Mouse (Mus musculus): Measurements from ENCODE around the gene Ten1.

Gene Ten1

DNA sequence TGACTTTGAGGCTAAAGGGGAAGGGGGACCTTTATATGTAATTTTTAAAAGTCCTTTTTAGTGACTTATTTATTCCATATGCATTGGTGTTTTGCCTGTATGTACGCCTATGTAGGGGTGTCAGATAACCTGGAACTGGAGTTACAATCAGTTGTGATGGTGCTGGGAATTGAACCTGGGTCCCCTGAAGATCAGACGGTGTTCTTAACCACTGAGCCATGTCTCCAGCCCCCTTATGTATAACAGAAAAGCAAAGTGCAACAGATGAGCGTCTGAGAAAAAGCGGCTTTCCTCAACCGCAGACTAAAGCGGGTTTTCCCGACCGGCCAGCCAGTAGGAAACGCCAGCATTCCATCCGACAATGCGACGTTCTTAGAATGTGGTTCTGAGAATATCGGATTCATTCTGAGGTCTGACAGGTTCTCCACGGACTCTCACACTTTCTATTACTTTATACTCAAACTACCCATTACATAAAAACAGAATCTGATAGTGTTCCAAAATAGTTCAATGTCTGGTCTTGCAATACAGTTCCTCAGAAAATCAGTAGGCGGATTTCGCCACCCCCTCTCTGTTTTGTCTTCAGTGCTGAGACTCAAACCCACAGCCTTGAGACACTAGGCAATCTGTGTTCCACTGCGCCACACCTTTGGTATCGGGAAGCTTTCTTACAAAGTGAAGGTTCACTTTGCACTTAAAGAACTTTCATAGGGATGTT is 1.6 kb upstream of the Ten1 start:
- no peak for DNase-seq (ENCODE audit: low read depth)

DNA sequence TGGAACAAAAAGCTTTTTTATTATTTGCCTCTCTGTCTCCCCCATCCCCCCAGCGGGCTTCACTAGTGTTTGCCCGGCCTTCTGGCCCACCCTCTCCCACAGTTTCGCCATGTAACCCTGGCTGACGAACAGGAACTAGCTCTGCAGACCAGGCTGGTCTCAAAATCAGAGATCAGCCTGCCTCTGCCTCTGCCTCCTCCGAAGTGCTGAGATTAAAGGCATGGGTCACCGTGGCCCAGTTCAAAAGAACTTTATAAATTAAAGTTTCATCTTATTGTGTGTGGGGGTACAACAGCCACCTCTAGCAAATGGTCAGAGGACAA is 1.1 kb upstream of the Ten1 start:
- no peak for DNase-seq (ENCODE audit: low read depth)

DNA sequence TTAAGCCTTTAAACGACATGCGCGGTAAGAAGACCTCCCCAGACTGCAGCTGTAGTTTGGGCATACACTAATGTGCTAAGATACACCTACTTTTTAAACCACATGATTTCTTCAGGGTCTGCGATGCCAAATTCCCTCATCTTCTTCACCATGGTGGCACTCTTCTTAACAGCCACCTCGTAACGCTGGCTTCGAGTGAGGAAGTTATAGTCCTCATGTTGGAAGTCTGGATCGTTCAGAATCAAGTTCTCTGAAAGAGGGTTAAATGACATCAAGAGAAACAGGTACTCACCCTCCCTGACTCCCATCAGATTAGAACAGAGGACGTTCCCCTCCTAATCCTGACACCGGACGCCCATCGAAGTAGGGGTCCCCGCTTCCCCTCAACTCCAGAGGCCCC is 523 bp upstream of the Ten1 start:
- DNase-seq (ENCODE audit: low read depth): no peak

DNA sequence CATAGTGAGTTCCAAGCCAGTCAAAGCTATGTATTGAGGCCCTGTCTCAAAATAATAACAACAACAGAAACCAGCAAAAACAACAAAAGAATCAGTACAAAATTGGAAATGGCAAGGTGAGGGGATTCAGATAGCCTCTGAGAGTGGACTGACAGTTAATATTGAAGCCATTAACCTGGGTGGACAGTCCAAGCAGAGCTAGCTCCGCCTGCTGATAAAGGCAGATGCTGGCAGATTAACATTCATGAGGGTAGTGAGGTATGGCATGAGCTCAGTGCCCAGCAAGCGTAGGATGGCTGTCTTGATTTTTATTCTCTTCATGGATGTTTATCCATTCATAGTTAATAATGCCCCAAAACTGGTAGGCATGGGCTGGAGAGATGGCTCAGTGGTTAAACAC is 2.5 kb downstream of the Ten1 start:
- no peak for DNase-seq (ENCODE audit: low read depth)

DNA sequence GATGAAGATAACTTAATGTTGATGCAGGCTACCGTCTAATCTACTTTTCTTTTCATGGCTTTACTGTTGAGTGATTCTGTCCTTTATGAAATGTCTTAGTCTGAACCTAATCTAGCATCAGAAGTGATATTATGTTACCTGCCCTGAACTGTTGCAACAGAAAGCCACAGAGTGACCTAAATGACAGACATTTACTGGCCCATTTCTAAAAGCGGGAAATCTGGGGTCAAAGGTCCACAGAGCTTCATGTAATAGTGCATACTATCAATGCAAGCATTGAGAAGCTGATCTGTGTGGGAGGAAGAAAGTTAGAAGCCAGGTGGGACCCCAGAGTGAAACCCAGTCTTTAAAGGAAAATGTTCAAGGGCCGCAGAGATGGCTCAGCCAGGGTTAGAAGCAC is 4.5 kb downstream of the Ten1 start:
- no peak for DNase-seq (ENCODE audit: low read depth)

DNA sequence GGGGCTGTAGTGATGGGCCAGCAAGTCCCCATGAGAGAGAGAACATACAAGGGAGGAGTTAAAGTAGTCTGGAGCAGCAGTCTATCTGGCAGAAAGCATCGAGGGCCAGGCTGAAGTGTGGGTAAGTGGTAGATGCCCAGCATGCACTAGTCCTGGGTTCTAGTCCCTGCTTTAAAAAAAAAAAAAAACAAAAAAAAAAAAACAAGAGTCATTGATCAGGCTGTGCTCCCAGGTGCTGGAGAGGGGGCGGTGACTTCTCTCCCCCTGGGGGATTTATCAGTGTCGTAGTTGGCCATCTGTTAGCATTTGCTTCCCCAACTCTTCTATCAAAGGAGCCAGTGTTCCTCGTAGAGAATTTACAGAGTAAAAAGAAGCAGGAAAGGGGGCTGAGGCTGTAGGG is 8.0 kb downstream of the Ten1 start:
- DNase-seq (ENCODE audit: low read depth): no peak

DNA sequence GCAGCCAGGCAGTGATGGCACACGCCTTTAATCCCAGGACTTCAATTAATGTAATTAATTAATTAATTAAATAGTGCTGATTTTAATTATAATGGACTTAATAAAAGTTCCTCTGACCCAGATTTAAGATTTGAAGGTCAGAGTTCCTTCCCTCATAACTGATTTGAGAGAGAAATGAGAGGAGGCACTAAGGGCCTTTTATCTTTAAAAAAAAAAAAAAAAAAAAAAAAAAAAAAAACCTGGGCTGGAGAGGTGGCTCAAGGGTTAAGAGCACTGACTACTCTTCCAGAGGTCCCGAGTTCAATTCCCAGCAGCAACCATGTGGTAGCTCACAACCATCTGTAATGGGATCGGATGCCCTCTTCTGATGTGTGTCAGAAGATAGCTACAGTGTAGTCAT is 10.0 kb downstream of the Ten1 start:
- no peak for DNase-seq (ENCODE audit: low read depth)

DNA sequence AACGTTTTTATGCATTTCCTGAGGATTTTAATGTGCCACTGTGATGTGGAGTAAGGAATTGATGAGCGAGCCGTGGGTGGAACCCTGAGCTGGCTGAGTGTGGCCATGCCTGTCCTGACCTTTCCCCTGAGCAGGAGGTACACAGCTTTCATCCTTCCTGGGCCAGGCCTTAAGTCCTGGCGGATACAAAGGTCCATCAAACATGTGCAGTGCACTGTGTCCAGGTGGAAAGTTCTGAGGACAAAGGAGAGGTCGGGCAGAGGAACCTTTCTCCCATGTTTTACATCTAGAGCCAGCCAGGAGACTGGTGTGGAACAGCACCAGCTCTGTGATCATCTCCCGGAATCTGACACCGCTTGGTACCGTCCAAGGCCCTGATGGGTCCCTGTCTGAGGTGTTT is 10.6 kb downstream of the Ten1 start:
- DNase-seq (ENCODE audit: low read depth): no peak

DNA sequence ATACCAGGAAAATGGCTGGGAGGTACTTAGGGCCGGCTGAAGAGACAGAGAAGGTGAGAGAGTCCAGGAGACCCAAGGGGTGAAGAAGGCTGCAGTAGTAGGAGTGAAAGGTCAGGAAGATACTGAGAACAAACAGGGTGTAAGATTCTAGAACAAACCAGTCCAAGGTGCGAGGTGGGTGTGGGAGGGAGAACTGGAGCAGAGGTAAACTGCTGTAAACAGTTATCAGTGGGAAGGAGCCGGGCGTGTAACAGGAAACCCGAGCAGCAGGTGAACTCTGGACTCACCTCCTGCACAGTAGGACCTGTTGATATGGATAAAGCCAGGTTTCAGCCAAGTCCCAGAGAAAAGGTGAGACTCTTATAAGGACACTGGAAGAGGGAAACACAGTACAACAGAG is 12.0 kb downstream of the Ten1 start:
- DNase-seq (ENCODE audit: low read depth): no peak

DNA sequence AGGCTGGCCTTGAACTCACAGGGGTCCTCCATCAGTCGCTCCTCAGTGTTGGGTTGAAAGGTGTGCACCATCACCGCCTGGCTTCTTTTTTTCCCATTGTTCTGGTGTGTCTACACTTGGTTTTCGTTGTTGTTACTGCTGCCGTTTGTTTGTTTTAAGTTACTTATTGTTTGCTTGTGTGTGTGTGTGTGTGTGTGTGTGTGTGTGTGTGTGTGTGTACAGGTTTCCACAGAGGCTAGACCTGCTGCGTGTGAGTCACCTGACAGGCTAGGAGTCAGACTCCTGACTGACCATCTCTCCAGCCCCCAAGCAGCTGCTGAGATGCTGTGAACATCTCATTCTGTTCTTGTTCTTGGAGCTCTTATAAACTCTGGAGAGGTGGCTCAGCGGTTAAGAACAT is 14.2 kb downstream of the Ten1 start:
- DNase-seq (ENCODE audit: low read depth): no peak

DNA sequence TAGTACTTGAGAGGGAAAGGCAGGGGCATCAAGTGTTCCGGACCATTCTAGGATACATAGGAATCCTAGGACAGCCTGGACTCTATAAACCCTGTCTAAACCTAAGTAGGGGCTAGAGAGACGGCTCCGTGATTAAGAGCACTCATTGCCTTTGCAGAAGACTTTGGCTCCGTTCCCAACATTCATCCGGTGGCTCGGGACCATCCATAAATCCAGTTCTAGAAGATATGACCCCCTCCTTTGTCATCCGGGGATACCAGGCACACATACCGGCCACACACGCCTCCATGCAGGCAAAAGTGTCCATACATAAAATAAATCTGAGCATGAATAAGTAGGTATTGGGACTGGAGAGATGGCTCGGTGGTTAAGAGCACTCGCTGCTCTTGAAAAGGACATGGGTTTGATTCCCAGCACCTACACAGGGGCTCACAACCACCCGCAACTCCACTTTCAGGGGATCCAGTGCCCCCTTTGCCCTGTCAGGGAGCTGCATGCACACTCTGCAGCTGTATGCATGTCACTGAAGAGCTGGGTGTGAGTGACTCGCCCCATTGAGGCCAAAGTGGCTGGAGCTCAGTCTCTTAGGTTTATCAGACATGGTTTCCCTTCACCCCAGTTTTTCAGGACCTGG is 15.3 kb downstream of the Ten1 start:
- DNase-seq (ENCODE audit: low read depth): no peak

DNA sequence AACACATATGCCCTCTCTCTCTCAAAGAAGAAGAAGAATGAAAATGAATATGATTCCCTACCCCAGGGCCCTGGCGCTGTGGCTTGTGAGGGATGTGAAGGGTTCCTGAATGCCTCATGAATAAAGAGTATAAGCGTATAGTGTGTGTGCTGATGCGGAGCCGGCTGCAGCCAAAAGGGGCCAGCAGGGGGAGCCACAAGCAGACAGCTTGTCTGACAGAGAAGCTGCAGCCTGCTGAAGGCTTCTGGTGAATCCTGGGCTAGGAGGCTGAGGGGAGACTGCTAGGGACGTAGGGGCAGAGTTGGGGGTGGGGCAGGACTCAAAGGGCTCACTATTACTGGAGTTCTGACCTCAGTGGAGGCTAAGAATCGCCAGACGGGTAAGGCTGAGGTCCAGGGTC is 16.5 kb downstream of the Ten1 start:
- DNase-seq (ENCODE audit: low read depth): no peak

DNA sequence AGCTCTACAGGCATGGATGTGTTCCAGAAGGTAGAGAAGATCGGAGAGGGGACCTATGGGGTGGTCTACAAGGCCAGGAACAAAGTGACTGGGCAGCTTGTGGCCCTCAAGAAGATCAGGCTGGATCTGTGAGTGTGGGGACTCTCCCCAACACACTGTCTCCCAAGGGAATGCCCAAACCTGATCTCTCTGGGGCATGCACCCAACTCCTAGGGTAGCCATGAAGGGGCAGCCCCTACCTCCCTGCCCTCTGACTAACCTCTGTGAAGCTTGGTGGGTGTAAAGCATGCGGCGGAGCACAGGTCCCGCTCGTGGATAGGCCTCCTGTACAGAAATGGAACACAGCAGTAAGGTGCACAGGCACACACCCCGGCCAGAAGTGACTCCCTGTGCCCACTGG is 17.3 kb downstream of the Ten1 start:
- DNase-seq (ENCODE audit: low read depth): no peak

DNA sequence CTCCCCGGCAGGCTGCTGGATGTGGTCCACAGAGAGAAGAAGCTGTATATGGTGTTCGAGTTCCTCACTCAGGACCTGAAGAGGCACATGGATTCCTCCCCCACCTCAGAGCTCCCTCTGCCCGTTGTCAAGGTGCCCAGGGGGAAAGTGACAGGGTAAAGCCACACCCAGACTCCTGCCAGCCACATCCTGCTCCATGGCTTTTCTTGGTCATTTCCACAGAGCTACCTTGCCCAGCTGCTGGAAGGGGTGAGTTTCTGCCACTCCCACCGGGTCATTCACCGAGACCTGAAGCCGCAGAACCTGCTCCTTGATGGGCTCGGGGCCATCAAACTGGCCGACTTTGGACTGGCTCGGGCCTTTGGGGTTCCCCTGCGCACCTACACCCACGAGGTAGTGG is 17.9 kb downstream of the Ten1 start:
- DNase-seq (ENCODE audit: low read depth): no peak

DNA sequence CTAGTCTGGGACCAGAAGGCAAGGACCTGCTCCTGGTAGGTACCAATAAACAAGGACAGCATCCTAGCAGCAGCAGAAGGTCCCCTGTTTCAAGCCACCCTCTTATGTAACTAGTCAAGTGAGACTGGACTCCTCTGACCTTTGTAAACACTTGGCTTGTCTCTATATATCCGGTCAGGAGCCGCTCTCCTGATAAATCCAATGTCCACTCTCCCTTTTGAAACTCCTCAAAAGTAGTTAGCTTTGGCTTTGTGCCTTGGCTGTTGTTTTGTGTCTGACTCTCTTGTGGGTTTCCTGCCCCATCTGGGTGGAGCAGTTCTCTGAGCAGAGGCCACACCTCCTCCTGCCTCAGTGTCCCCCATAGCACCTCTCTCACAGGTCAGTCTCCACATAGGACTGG is 19.6 kb downstream of the Ten1 start:
- DNase-seq (ENCODE audit: low read depth): no peak

DNA sequence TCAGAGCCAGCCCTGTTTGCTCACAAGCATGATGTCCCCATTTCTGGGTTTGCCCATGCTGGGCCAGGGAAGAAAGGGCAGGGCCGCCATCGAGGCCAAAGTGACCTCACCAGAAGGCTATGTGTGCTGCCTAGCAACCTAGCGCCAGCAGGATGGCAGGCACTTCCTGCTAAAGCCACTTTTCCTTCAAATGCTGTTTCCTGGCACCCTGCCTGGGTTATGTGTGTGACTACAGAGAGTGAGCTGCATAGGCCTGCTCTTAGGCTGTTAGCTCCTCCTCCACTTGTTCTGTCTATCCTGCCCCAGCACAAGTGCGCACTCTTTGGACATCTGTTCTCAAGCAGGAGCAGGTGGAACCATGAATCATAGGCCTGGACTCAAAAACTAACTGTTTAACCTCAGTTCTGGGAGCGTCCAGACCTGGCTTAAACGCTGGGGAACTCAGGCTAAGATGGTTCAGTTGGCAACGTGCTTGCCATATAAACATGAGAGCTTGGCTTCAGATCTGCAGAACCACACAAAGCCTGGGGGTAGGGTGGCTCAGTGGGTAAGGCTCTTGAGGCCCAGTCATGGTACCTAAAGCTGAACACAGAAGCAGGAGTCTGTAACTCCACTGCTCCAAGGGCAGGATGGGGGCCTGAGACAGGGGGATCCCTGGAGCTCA is 20.2 kb downstream of the Ten1 start:
- no peak for DNase-seq (ENCODE audit: low read depth)

DNA sequence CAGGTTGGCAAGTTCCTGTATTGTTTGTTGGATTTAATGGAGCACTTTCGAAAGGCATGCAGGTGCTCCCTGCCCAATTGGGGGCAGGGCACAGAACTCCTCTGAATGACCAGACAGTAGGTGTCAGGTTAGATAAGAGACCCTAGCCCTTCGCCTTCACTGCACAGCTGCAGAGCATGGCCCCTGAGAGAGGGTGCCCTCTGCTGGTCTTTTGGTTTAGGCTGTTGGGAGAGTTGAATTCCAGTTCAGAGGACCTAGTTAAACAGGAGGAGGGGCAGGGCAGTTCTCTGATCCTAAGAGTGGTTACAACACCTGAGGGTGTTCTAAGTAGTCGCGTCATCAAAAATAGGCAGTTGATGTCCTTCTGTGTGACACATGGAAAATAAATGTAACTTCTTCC is 21.2 kb downstream of the Ten1 start:
- DNase-seq (ENCODE audit: low read depth): peak; percentile 52

DNA sequence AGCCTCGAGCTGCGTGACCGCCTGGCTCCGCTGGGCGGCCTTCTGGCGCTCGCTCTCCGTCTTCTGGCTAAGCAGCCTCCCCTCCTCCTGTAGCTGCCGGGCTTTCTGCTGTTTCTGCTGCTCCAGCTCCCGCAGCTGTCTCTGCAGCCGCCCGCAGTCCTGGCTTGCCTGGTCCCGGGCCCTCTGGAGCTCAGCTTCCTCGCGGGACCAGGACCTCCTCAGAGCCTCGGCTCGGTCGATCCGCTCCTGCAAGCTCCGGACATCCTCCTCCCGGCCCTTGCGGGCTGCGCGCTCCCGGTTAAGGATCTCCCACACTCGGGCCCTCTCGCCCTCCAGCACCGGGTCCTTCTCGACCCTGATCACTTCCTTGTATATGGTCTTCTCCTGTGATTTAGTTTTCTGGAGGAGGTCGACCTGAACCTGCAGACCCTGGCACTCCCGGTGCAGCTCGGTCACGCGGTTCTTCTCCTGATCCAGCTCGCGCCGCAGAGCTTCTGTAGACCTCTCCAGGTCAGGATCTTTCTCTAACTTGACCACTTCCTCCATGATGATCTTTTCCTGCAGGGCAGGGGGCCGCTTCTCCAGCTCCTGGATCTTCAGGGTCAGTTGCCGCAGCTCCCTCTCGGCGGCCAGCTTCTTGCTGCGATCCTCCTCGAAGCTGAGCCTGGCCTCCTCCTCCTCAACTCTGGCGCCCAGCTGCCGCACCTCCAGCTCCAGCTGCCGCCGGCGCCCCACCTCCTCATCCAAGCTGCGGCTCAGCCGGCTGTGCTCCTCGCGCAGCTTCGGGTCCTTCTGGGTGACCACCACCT is 23.5 kb downstream of the Ten1 start:
- DNase-seq (ENCODE audit: low read depth): no peak

DNA sequence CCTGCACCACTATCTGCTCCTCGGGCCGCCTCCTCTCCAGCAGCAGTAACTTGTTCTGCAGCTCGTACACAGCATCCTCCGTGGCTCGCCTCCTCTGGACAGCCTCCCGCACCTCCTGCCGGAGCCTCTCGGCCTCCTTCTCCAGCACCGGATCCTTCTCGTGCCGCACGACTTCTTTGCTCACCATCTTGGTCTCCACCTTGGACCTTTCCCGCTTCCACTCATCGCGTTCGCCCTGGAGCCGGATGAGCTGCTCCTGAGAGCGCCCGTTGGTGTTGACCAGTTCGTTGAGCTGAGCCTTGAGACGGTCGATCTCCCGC is 24.0 kb downstream of the Ten1 start:
- DNase-seq (ENCODE audit: low read depth): no peak

DNA sequence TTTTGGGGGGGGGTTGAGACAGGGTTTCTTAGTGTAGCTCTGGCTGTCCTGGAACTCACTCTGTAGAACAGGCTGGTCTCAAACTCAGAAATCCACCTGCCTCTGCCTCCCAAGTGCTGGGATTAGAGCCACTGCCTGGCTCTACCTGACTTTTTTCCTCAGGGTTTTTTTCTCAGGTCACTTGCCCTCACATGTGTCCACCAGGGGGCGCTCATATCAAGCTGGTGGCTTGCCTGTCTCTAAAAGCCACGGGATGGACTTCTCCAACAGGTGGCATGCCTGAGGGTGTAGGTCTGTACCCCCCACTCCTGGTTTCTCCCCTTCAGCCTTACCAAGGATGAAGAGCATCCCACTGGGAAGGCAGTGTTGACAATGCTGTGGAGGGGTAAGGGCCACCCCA is 27.8 kb downstream of the Ten1 start:
- peak; percentile 85 for DNase-seq (ENCODE audit: low read depth)

DNA sequence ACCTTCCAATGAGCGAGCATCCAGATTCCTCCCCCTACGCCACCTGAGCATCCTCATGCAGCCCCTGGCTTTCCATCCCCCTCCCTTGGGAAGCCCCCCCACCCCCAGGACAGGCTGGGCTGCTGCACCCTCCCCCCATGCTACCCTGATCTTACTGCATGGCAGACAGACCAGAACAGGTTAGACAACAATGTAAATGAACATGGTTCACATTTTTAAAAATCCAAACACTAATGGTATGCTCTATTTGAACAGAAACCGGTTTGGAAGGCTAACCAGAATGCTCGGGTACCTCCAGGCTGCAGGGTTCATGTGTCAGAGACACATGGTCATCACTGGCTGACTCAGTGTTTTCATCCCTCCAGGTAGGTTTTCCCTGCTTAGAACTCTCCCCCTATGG is 30.0 kb downstream of the Ten1 start:
- DNase-seq (ENCODE audit: low read depth): no peak

DNA sequence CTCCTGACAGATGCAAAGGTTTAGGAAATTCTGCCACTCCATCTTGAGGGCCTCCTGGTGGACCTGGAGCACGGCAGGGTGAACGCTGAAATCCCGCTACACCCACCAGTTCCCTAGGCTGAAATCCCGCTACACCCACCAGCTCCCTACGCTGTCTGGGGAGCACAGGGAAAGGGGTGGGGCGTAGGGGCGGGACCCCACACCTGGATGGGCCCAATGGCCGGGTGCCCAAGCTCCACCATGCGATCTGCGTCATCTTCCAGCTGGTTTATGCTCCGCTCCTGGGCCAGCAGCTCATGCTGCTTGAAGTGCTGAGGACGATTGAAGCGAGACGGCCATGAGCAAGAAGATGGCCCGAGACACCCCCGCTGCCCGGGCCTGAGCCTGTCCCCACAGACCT is 33.8 kb downstream of the Ten1 start:
- DNase-seq (ENCODE audit: low read depth): no peak

DNA sequence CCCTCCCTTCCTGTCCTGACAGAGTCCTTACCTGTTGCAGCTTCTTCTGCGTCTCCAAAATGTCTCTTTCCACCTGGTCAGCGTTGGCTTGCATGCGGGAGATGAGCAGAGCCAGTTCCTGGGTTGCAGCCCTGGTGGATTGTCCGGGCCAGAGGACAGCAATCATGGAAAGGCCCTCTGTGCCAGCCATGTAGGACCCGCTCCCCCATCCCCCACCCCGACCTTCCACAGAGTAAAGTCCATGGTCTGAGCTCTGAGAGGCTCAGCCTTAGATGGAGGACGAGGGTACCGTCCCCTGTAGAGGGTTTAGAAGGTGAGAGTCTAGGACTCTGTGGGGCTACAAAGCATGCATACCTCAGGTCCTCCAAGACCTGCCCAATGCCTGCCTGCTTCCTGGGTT is 36.2 kb downstream of the Ten1 start:
- DNase-seq (ENCODE audit: low read depth): no peak
